In genomic region chr11:70039631-70040030, GRCm38 (mm10) we compare ENCODE assay signal across 20 mouse cellular contexts. TPM values are rescaled to one million over a fixed set of nuclear protein-coding genes. Genes with fewer than 3 reads are reported as not detected.
"Had no signal": no experiment of that assay in that cellular context is flagged by ENCODE, and none has a peak within 500 bp of the region (broad histone marks: within the 10 kb centered on the region; RNA-seq: fewer than 3 reads in every experiment).

No protein-coding gene starts in this region.

- ATAC-seq: lung, postnatal 0 days; midbrain, embryonic 13.5 days; midbrain, embryonic 15.5 days had no signal

- H3K4me1 ChIP-seq: midbrain, embryonic 15.5 days; neural tube, embryonic 13.5 days; neural tube, embryonic 15.5 days had no signal

- H3K9ac ChIP-seq: lung, embryonic 14.5 days; midbrain, embryonic 13.5 days; midbrain, embryonic 15.5 days; neural tube, embryonic 13.5 days; neural tube, embryonic 15.5 days had no signal

- H3K27ac ChIP-seq: midbrain, embryonic 10.5 days; midbrain, embryonic 13.5 days; midbrain, embryonic 15.5 days; neural tube, embryonic 13.5 days; neural tube, embryonic 15.5 days had no signal

- H3K4me2 ChIP-seq: lung, embryonic 14.5 days; midbrain, embryonic 13.5 days; midbrain, embryonic 15.5 days; neural tube, embryonic 13.5 days; neural tube, embryonic 15.5 days had no signal

- H3K9me3 ChIP-seq: midbrain, embryonic 10.5 days; midbrain, embryonic 13.5 days; midbrain, embryonic 15.5 days; neural tube, embryonic 13.5 days; neural tube, embryonic 15.5 days had no signal

- H3K4me3 ChIP-seq: midbrain, embryonic 10.5 days; midbrain, embryonic 13.5 days; midbrain, embryonic 15.5 days; myocyte; neural tube, embryonic 13.5 days; neural tube, embryonic 15.5 days had no signal

- DNase-seq: lung, adult 18-20 months; lung, embryonic 14.5 days; lung, postnatal 4 days; retina, postnatal 1 day; right cerebral cortex, adult 18-20 months; right cerebral cortex, postnatal 25 days; right cerebral cortex, postnatal 4 days; spleen, adult 18-20 months; thymus, adult 18-20 months; thymus, postnatal 14 days; thymus, postnatal 36 days had no signal

- H3K27me3 ChIP-seq: midbrain, embryonic 13.5 days; midbrain, embryonic 15.5 days; neural tube, embryonic 13.5 days; neural tube, embryonic 15.5 days had no signal

RNA-seq across cellular contexts. Expression of gene Asgr1, which starts 14.3 kb away (rescaled TPM):
- polyA plus RNA-seq: lung, embryonic 14.5 days; small intestine, adult 2 months; stomach, embryonic 14.5 days had no signal
